Mouse (Mus musculus) CH12F3 (cell line): Measurements from ENCODE around the gene Siae.

Experiments
- in situ Hi-C: fragments of 300-500 bp; cut with MboI; formaldehyde crosslinking; loops from 2 replicates; pipeline ENCODE4 v1.14.3; 2020; ENCODE audit warnings: low sequenced_read_pairs

Gene Siae

DNA sequence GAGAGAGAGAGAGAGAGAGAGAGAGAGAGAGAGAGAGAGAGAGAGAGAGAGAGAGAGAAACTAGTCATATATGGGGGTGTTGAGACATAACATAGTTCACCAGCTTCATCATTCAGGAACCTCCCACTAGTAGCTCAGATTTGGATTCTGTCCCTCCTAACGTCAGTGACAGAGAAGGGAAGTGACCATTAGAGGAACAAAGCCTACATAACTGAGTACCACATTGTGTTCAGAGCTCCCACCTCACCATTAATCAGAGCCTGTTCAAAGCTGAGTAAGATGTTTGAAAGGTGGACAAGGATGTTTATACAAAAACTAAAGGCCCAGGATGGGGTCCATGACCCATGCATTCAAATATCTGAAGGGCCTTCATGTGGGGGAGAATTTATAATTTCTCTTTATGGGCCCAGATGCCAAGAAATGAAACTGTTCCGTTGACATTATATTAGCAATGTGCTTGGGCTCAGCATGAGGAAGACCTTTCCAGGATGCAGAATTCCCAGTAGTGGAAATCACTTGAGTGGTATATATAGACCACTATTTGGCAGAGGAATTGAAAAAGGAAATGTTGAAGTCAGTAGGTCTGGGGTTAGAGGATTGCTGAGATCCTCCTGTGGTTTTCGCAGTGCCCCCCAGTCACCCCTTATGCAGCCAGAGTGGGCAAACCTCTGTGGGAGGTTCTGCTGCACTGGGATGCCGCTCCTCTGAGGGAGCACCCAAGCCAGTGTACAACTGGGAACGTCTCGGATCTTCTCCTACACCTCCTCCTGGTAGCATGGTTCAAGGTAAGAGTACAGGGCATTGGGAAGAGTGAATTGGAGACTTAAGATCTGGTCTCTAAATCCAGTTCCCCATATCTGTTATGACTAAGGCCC is 14.6 kb upstream of the Siae start:
- in situ Hi-C loops, result no loop called here

GRCm38 (mm10) chr9:37541851-37542642 is 13.5 kb upstream of the Siae start:
- in situ Hi-C loops, result no loop called here

GRCm38 (mm10) chr9:37543869-37544440 is 11.5 kb upstream of the Siae start:
- in situ Hi-C loops, result no loop called here

DNA sequence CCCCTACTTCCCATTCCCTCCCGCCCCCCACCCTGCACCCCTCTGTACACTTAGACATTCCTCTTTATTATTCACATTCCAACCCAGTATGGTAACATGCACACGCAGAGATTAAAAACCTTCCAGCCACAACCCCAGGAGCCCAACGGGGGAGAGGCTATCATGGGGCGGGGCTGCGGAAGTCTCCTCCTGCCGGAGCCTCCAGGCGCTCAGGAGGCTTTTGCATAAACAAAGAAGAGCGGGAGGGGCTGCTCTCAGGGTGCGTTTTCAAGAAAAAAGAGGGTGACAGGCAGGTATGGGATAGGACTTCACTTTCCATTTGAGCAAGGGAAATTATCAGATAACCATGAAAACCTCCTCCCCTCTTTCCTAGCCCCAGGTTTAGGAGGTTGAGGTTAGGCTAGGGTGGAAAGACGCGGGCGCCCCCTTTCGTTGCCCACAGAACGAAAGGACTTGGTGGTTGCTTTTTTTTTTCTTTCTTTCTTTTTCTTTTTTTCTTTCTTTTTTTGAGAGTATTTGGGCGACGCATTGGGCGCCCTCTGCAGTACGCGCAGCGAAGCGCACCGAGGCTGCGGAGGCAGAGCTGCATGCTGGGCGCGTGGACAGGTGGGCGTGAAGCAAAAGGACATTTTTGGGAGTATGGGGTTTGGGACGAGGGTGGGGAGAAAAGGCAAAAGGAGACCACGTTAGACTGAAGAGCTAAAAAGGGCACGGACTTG is 10.9 kb upstream of the Siae start:
- in situ Hi-C loops, result no loop called here

DNA sequence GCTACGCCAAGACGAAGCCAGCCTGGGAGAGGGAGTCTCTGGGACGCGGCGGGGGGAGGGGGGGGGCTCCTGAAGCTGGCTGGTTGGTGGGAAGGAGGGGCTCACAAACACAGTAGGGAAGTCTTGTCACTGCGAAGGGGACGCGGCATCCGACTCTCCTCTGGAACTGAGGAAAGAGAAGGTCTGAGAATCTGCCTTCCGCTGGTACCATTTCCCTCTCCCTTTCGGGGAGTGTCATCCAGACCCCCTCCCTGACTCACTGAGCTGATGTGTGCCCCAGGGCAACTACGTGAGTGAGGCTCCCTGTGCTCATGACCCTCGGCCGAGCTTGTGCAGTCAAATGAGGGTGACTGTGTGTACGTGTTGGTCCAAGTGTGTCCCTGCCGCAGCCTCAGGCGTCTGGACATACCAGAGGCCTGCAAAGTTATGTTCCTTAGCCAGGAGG is 10.3 kb upstream of the Siae start:
- in situ Hi-C loops, result no loop called here

GRCm38 (mm10) chr9:37545847-37546452 is 9.5 kb upstream of the Siae start:
- in situ Hi-C loops, result no loop called here

DNA sequence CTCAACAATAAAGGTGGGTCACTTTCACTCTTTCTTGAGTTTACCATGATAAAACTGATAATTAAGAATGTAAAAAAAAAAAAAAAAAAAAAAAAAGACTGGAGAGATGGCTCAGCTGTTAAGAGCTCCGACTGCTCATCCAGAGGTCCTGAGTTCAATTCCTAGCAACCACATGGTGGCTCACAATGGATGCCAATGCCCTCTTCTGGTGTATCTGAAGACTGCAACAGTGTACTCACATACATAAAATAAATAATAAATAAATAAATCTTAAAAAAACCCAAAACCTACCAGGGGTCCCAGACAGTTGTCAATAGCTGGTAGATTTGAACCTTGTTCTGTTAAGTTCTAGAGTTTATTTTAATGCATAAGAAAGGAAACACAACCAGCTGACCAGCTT is 8.6 kb upstream of the Siae start:
- in situ Hi-C loops, result no loop called here

DNA sequence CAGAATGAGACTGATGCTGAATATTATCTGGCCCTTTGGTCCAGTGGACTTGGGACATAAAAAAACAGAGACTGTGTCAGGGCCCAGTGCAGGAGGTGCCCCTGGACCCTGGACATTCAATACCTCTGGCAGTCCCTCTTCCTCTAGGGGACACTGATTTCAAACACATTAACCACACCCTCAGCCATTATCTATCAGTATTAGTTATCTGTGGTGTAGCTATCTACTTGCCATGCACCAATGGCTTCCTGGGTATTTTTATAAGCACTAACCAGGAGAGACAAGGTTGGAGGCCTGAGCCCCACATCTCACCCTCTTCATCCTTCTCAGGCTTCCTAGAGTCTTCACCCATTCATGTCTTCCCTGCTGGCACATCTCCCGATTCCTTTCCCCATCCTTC is 5.1 kb upstream of the Siae start:
- in situ Hi-C loops, result no loop called here

- in situ Hi-C loops, result no loop called here
Observed at GRCm38 (mm10) chr9:37551751-37552531, 3.6 kb upstream of the Siae start.

GRCm38 (mm10) chr9:37552536-37553293 is 2.8 kb upstream of the Siae start, which contains the start of gene Nrgn:
Nrgn (minus strand) TSS chr9:37552904.
- in situ Hi-C loops, result no loop called here

DNA sequence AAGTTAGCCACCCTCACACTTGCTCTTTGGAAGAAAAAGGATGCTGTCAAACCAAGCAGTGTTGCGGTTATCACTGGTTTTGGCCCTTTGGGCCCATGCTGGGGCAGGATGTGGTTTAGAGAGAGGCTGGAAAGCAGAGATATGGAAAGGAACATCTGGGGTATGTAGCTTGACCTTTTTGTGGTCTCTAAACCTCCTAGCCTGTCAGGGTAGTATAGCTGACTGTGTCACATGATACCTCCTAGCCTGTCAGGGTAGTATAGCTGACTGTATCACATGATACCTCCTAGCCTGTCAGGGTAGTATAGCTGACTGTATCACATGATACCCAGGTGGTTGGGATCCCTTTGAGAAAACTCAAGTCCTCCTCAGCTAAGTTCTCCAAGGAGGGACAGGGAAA is 1.2 kb upstream of the Siae start:
- in situ Hi-C loops, result no loop called here

- in situ Hi-C loops, result no loop called here
Observed at GRCm38 (mm10) chr9:37556366-37556765, 868 bp downstream of the Siae start.

GRCm38 (mm10) chr9:37560617-37561016 is 5.1 kb downstream of the Siae start:
- in situ Hi-C loops, result no loop called here

DNA sequence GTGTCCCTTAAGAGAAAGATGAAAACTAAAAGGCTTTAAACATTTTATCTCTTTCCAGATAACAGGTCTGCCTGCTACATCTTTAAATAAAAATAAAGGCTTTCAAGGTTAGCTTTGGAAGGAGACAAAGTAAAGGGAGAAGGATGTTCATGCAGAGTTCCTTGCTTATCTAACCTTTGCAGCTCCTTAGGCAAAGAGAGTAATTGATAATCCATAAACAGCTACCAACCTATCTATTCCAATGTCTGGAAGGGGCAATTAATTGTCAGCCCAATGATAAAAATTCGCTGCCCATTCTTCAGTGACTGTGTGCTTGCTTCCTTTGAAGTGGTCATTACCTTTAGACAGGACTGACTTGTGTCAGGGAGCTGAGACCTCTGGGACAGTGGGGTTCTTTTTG is 8.3 kb downstream of the Siae start:
- in situ Hi-C loops, result no loop called here

- in situ Hi-C loops, result no loop called here
Observed at GRCm38 (mm10) chr9:37567019-37567418, 11.5 kb downstream of the Siae start.

DNA sequence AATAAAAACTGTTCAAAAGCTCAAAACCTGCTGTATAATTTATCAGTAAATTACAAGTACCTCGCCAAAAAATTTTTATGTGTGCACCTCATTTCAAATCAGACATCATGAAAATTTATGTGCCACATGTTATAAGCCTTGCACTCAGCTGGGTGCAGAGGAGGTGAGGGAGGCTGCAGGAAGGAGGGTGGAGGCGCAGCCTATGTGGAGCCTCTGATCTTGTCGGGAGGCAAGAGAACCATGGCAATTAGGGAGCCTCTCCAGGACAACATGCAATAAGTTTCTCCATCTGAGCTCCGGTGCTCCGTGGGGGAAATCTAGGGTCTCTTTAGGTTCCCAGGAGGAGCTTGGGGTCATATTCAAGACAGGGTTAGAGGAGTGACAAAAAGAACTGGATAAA is 12.0 kb downstream of the Siae start:
- in situ Hi-C loops, result no loop called here

DNA sequence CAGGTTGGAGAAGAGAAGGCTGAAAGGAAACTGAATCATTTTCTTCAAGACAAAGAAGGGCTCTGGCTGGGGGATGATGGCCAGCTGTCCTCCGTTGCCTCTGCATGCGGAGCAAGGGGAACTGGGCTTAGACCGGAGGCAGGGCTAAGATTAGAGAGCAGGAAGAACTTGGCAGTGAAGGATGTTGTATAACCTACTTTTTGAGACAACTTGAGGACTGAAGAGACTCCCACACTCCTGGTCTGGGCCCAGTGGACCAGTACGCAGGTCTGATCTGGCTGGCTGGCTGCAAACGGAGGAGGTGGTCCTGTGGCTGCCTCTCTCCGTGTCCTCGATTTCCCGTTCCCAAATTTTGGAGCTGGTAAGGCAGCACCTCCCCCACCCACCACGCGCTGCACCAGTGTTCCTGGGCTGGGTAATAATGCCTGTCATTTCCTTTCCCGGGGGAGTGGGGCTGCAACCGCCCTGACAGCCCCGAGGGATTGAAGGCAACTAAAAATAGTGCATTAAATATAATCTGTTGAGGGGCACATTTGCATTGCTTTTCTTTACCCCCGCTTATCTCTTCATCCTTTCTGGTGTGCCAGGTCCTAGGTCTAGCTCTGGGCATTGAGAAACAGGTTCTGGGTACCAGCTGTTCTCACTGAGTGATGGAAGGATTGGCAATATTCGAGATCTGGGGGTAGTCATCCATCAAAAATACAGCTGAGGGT is 12.6 kb downstream of the Siae start:
- in situ Hi-C loops, result no loop called here

DNA sequence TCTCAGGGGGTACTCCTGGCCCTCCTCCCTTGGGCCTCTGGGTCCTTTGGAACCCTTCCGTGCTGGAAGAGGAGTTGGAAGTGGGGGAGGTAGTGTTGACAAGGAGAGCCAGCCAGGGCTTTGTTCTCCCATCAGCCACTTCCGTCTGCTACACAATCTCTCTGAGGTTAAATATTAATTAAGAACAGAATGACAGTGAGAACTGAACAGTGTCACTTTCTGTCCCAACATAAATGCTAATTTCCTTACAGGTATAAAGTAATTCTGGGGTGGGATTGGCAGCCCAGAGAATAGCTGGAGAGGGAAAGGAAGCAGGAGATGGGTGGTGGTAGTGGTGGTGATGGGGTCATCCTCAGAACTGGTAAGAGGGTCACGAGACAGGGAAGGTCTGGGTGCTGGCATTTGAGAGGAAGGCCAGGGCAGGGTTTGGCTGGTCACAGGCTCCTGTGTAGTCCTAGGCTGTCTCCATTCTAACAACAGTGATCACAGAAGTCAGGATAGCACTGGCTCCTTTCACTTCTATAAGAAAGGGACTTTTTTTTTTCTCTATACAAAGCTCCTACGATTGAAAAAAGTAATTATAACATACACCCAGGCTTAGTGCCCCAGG is 13.2 kb downstream of the Siae start:
- in situ Hi-C loops, result no loop called here
